Mouse (Mus musculus): ENCODE results near the gene Col12a1. TPM values are rescaled to one million over a fixed set of nuclear protein-coding genes. Genes with fewer than 3 reads are reported as not detected.

Col12a1 gene
- polyA plus RNA-seq, 1 experiment from 2014 or later: 4.5 TPM

Other genes with a start within 250 kb of the Col12a1 start
- gene Cox7a2, start 41.0 kb upstream of the Col12a1 start, polyA plus RNA-seq (2015; fragmentation: Nextera tagmentation; extraction: Ambion mirVana): 765 and 782 TPM in 2 replicates
- gene Tmem30a, start 74.7 kb upstream of the Col12a1 start, polyA plus RNA-seq (2015; fragmentation: Nextera tagmentation; extraction: Ambion mirVana): 127 and 136 TPM in 2 replicates